Mouse (Mus musculus) cortical plate, adult 2 months (tissue): ENCODE data around the gene Mdc1.

ENCODE experiments used
- CTCF ChIP-seq: fragments of 200-500 bp; IDR thresholded peaks from 2 replicates; pipeline ENCODE4 v1.5.1; 2011; ENCODE audit warnings: mild to moderate bottlenecking, control low read depth, low read length; ENCODE audit not compliant: insufficient read depth; ENCODE audit errors: extremely low read depth
- POLR2A ChIP-seq: fragments of 200-500 bp; IDR thresholded peaks from 2 replicates; pipeline ENCODE4 v1.6.1; 2011; ENCODE audit warnings: mild to moderate bottlenecking, low read length, control low read depth; ENCODE audit not compliant: insufficient read depth; ENCODE audit errors: extremely low read depth

DNA sequence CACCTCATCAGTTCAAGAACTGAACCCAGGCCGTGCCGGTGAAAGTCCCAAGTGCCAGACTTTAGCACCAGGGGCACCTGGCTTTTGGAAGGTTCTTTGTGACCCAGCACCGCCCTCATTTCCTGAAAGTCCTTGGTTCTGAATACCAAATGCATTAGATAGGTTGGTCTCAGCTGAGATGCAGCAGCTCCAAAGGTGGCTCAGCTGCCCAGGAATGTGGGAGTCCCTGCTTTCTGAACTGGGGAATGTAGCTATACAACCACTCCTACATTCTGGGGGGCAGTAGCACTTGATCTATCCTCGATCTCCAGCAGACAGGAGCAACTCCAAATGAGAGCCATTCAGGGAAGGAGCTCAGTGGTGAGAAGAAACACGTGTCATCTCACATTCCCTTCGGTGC, 28.6 kb upstream of the Mdc1 start:
- TF ChIP-seq POLR2A (no peak), CTCF (no peak)
